Mouse (Mus musculus): ENCODE measurements around the gene Rps6kb2.

Gene Rps6kb2

DNA sequence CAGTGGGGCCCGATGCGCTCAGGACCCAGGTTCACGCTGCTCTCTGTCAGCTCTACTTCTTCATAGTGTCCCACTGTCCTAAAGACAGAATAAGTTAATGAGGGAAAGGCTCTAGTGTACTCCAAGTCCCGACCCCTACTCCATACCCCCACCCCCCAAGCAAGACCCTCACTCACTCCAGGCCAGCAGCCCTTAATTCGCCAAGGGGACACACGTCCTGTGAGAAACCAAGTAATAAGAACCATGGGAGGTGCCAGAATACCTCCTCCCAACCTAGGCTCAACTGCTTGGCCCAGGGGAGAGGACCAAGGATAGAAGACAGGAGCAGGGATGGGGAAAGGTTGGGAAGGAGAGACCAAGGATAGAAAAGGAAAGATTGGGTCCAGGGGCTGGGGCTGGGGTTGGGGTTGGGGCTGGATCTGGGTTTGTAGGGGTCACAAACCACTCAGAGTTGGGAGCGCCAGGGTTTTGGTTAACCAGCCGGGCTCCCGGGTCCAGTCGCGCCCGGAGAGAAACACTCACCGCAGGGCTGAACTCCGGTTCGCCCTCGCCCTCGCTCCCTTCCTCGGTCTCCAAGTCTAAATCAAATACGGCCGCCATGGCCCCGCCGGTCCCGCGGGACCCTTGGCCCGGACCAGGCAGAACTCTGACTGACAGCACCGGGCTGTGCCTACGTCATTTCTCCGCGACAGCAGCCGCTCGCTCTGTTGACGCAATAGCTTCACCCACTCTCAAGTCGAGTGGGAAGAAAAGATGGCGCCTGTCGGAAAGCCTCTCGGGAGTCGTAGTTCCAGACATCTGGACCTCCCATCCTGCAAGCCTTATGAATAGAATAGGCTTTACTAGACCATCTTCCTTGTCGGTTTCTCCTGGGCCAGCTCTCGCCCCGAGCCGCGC, at the start of gene Rps6kb2:
Gene Rps6kb2, minus strand, starts transcription at position 709 of the 897 bp plus-strand sequence.
- DNase-seq = peak; percentile 98

DNA sequence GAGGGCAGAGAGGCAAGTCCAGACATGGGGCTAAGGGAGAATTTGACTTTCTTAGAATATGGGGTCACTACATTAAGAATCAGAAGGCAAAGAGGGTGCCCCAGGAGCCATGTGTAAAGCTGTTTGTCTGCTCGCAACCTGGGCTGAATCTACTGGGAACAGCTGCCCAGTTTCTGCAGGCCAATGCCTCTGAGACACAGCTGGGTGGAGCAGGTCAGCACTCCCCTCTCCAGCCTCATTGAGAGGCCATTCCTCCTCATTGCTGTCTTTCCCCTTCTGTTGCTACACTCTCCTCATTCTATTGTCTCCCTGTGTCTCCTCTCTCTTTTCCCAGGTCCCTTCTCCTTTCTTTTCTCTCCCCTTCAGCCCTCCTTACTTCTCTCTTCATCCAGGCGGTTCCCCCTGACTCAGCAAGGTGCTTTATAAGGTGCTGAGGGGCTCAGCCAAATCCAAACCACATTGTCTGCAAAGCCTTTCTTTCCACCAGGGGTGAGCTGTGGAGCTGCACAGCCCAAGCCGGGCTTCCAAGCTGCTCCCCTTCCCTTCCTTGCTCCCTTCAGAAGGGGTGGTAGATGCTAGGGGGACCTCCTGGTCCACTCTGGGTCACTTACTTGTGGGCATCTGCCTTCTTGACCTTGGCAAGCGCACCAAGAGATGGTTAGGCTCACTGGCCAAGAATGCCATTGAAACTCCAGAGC, 48.9 kb upstream of the Rps6kb2 start:
- DNase-seq = no peak

DNA sequence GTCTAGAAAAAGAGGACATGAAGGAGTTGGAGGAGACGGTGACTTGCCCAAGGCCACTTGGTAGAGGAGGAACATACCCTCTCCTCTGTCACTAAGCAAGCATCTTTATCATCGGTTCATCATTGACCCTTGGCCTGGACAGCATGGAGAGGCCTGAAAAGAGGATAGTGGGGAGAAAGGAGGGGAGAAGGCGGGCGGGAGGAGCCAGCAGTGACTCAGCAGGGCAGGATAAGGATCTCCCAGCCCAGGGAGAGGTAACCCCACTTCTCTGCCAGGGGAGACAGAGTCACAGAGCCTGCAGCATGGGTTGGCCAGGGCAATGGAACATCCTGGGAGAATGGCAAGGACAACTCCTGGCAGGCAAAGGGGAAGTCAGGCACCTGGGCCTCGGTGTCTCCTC, 45.4 kb upstream of the Rps6kb2 start:
- no peak for DNase-seq

- DNase-seq = no peak
Observed at GRCm38 (mm10) chr19:4206971-4207370, 43.8 kb upstream of the Rps6kb2 start.

- DNase-seq = no peak
Observed at GRCm38 (mm10) chr19:4204889-4205288, 41.7 kb upstream of the Rps6kb2 start.

DNA sequence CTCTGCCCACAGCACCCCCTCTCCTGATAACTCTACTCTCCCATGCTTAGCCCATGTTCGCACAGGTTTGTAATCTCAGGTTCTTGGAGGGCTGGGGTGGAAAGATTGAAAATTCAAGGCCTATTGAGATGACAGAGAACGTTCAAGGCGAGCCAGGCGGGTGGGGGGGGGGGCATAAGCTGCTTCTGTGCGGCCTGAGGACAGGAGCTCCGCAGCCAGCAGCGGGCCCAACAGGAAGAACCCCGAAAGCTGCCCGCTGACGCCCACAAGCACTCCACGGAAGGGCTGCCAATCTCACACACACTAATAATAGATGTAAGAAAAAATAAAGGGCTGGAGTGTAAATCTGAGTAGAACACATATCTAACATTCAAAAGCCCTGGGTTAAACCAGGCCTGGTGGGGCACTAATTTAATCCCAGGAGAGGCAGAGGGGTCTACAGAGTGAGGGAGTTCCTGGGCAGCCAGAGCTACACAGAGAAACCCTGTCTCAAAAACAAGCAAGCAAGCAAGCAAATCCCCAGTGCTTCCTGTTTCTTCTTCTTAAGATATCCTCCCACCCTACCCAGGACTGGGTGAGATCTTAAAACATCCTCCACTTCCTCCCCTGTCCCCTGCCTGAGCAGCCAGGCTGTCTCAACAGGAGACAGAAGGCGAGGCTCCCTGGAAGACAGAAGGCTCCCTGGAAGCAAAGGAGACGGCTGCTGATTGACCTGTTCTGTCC, 40.6 kb upstream of the Rps6kb2 start:
- no peak for DNase-seq

DNA sequence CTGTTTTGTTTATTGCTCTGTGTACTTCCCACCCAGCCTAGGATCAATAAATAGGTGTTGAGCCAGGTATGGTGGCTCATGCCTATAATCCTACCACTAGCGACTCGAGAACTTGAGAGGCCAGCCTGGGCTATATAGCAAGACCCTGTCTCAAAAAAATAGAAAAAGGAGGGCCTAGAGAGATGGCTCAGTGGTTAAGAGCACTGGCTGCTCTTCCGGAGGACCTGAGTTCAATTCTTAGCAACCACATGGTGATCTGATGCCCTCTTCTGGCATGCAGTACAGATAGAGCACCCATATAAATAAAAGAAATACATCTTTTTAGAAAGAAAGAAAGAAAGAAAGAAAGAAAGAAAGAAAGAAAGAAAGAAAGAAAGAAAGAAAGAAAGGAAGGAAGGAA, 40.0 kb upstream of the Rps6kb2 start:
- no peak for DNase-seq

DNA sequence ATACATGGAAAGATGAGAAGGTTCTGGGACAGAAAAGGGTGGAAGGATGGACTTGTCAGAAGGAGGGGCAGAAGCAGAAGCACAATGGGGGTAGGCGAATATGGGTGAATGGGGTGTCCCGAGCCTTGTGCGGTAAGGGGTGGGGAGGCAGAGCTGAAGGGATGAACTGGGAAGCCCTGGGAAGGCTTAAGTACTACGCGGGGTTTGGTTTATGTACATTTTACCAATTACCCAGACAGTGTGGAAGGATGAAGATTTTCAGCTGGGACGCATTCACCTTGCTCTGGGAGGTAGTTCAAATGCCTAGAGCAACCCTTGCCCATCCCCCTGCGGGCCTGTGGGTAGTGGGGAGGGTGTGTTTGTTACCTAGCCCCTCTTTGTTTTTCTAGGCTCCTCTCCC, 39.0 kb upstream of the Rps6kb2 start:
- no peak for DNase-seq

DNA sequence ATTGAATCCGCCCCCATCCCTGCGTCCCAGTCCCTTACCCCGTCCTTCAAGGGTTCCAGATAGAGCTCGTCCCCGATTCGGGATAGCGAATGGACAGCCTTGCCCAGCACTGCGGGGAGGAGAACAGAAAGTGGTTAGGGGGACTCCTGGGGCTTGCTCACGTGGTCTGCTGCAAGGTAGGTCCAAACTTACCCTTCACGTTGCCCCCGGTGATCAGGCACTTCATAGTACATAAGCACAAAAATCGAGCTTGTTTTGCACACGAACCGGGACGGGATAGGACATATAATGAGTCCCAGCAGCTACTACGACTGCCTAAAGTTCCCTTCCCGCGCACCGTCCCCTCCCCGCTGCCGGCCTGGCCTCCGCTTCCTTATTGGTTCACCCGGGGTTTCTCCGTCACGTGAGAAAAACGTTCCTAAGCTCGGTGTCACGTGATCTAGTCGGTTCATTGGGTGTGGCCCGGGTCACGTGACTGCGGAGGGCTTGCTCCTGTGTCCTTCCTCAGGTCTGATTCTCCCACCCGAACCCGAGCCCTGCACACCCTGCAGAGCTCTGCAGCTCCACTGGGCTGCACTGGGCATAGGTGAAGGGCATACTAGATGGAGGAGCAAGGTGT, 38.2 kb upstream of the Rps6kb2 start, which contains the start of gene Rad9a:
Gene Rad9a, minus strand, starts transcription at position 372 of the 619 bp plus-strand sequence.
- DNase-seq = peak; percentile 97

- DNase-seq = no peak
Observed at GRCm38 (mm10) chr19:4197180-4197579, 34.0 kb upstream of the Rps6kb2 start.

GRCm38 (mm10) chr19:4196548-4196947, 33.4 kb upstream of the Rps6kb2 start:
- no peak for DNase-seq

DNA sequence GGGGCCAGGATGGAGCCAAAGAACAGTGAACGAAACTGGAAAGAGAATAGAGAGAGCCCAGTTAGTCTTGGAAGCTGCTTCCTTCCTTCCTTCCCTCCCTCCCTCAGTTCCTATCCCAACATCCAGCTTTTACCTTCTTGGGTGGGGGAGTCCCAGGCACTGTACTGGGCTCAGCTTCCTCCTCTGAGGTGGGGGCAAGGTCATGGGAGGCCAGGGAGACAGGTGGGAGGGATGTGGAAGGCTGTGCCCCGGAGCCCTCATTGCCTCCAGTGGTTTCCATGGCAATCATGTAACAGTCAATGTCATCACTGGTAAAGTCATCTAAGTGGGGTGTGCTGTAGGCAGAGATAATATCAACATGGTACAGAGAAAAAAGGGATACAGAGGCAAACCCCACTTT, 32.9 kb upstream of the Rps6kb2 start:
- DNase-seq = no peak

GRCm38 (mm10) chr19:4194776-4195650, 31.9 kb upstream of the Rps6kb2 start:
- DNase-seq = no peak

- DNase-seq = no peak
Observed at GRCm38 (mm10) chr19:4194021-4194724, 31.0 kb upstream of the Rps6kb2 start.

- no peak for DNase-seq
Observed at GRCm38 (mm10) chr19:4193129-4193528, 30.0 kb upstream of the Rps6kb2 start.

DNA sequence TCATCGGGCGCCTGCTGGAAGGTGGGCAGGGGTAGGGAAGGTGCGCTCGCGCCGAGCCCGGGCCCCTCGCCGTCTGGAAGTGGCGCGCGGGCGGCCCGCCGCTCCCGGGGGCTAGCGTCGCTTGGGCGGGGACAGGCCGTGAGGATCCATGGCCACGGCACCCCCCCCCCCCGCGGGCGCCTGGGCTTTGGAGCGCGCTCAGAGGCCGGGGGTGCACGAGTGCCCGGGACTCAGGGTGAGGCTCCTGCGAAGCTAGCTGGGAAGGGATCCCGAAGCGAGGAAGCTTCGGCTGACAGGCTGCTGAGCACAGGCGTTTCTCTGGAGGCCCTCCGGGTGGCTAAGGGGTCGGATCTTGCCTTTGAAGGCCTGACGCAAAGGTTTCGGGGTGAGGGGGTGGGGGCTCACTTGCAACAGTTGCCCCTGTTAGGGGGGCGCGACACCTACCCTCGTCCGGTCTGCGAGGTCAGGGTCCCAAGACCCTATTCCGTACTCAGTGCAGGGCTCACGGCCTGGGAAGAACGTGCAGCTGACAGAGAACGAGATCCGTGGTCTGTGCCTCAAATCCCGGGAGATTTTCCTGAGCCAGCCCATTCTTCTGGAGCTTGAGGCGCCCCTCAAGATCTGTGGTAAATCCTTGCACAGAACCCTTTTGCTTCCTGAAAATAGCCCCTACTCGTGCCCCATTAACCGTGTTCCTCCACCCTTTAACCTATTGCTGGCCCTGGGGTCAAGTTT, 29.3 kb upstream of the Rps6kb2 start:
- DNase-seq = no peak

DNA sequence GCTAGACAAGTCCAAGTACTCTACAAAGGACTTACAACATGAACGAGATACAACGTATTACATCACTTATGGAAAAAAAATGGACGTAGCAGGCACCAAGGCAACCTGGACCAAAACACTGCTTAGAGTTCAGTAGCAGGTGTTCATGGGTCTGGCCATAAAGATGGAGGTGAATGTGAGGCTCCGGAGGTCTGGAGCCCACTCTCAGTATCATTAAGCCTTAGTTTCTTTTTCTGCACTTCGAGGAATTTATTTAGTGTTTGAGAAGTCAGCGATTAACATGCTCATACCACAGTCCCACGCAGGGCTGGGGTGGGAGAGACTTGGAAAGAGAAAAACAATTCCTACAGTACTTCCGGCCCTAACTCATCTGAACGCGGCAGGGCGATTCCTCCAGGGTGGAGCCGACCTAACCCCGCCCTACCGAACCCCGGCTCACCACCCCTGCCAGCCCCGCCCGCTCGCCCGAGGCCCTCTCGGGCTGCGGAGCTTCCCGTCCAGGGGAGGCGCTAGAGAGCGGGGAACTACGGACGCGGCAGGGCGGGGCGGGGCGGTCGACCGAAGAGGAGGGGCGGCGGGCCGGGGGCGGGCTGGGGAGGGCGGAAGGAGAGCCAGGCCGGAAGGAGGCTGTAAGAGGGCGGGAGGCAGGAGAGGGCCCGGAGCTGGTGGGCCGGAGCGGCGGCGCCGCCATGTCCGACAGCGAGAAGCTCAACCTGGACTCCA, 28.5 kb upstream of the Rps6kb2 start, which contains the start of gene Ppp1ca:
Gene Ppp1ca, plus strand, starts transcription at position 538 of the 723 bp plus-strand sequence.
- DNase-seq = peak; percentile 94

DNA sequence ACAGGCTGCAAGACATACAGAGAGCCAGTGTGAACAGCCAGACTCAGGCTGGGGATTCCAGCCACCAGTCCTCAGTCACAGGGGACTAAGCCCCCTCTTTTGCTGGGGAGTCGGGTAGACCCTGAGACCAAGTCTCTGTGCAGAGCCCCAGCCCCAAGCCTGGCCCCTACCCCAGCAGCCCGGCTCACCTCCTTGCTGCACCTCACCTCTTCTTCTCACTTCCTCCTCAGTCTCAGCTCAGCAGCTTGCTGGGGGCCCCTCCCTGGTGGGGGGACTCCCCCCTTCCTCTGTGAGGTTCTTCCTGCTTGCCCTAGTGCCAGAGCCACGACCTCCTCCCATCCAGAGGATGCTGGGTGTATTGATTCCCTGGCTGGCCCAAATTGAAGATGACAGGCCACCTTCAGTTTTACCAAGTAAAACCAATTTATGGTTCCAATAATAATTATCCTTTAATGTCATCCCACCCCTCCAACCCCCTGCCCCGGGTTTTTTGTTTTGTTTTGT, 27.7 kb upstream of the Rps6kb2 start, which contains the start of gene Tbc1d10c:
Gene Tbc1d10c, minus strand, starts transcription at position 454 of the 504 bp plus-strand sequence.
- DNase-seq = no peak

GRCm38 (mm10) chr19:4189051-4189620, 26.0 kb upstream of the Rps6kb2 start:
- DNase-seq = no peak
